Mouse (Mus musculus): ENCODE measurements around the gene Rbfox1. TPM values are rescaled to one million over a fixed set of nuclear protein-coding genes. Genes with fewer than 3 reads are reported as not detected.

Gene Rbfox1
- polyA plus RNA-seq, 1 experiment from 2014 or later = 4.7 TPM

DNA sequence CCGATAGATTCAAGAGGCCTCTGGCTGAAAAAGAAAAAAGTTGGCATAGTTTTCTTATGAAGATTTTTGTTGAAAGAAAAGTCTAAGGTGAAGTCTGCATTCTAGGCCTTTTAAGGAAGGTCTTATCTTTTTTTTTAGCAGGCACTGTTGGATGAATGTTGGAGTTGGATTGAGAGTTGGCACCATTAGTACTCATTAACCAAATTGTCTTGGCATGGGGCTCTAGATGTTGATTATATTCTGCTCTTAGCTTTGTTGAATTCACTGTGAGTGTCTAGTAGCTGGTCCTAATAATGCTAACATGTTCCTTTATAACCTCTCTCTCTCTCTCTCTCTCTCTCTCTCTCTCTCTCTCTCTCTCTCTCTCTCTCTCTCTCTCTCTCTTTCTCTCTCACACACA lies 731.4 kb downstream of the Rbfox1 start:
- H3K9ac ChIP-seq (ENCODE audit: low read length) = no peak overlapping the region
- 64% methylated on average over 1 of the region's 1 CpGs for WGBS
- H3K4me1 ChIP-seq (ENCODE audit: control insufficient read depth in 2 of 2, insufficient read depth in 2 of 2, low read length in 2 of 2) = no peaks in the 10 kb centered on the region
- H3K9me3 ChIP-seq (ENCODE audit: control insufficient read depth, low read length) = no peaks in the 10 kb centered on the region
- no peak overlapping the region for H3K27ac ChIP-seq (replicated peaks in 1 of 2; ENCODE audit: control insufficient read depth in 1 of 2, insufficient read depth in 1 of 2, low read depth in 2 of 2, low read length in 2 of 2)
- H3K4me2 ChIP-seq (ENCODE audit: low read length) = no peak overlapping the region
- ATAC-seq (ENCODE audit: insufficient number of reproducible peaks, insufficient read depth, low FRiP score, low read depth) = no peak
- H3K4me3 ChIP-seq (ENCODE audit: control insufficient read depth in 1 of 2, insufficient read depth in 1 of 2, low read depth in 1 of 2, low read length in 2 of 2) = no peak overlapping the region
- no peaks in the 10 kb centered on the region for H3K36me3 ChIP-seq (ENCODE audit: control insufficient read depth, insufficient read depth, low read length)
- no peaks in the 10 kb centered on the region for H3K27me3 ChIP-seq (ENCODE audit: control insufficient read depth, insufficient read depth, low read length)

GRCm38 (mm10) chr16:6640330-6640729 lies 755.2 kb downstream of the Rbfox1 start:
- H3K36me3 ChIP-seq (ENCODE audit: control insufficient read depth, insufficient read depth, low read length) = no peaks in the 10 kb centered on the region
- no peak overlapping the region for H3K27ac ChIP-seq (replicated peaks in 1 of 2; ENCODE audit: control insufficient read depth in 1 of 2, insufficient read depth in 1 of 2, low read depth in 2 of 2, low read length in 2 of 2)
- H3K9ac ChIP-seq (ENCODE audit: low read length) = no peak overlapping the region
- H3K4me2 ChIP-seq (ENCODE audit: low read length) = no peak overlapping the region
- ATAC-seq (ENCODE audit: insufficient number of reproducible peaks, insufficient read depth, low FRiP score, low read depth) = no peak
- H3K4me1 ChIP-seq (ENCODE audit: control insufficient read depth in 2 of 2, insufficient read depth in 2 of 2, low read length in 2 of 2) = no peaks in the 10 kb centered on the region
- 54% methylated on average over 1 of the region's 1 CpGs for WGBS
- no peaks in the 10 kb centered on the region for H3K9me3 ChIP-seq (ENCODE audit: control insufficient read depth, low read length)
- H3K4me3 ChIP-seq (ENCODE audit: control insufficient read depth in 1 of 2, insufficient read depth in 1 of 2, low read depth in 1 of 2, low read length in 2 of 2) = no peak overlapping the region
- no peaks in the 10 kb centered on the region for H3K27me3 ChIP-seq (ENCODE audit: control insufficient read depth, insufficient read depth, low read length)

- Histone ChIP-seq H3K4me1 (ENCODE audit: control insufficient read depth in 2 of 2, insufficient read depth in 2 of 2, low read length in 2 of 2) (no peaks in the 10 kb centered on the region), H3K9ac (ENCODE audit: low read length) (no peak overlapping the region), H3K4me3 (ENCODE audit: control insufficient read depth in 1 of 2, insufficient read depth in 1 of 2, low read depth in 1 of 2, low read length in 2 of 2) (no peak overlapping the region), H3K27me3 (ENCODE audit: control insufficient read depth, insufficient read depth, low read length) (no peaks in the 10 kb centered on the region), H3K36me3 (ENCODE audit: control insufficient read depth, insufficient read depth, low read length) (no peaks in the 10 kb centered on the region), H3K27ac (replicated peaks in 1 of 2; ENCODE audit: control insufficient read depth in 1 of 2, insufficient read depth in 1 of 2, low read depth in 2 of 2, low read length in 2 of 2) (no peak overlapping the region), H3K9me3 (ENCODE audit: control insufficient read depth, low read length) (no peaks in the 10 kb centered on the region), H3K4me2 (ENCODE audit: low read length) (no peak overlapping the region)
- ATAC-seq (ENCODE audit: insufficient number of reproducible peaks, insufficient read depth, low FRiP score, low read depth) = no peak
- WGBS = 78% methylated on average over 5 of the region's 5 CpGs
These were observed 761.8 kb downstream of the Rbfox1 start for GRCm38 (mm10) chr16:6646941-6647340.

GRCm38 (mm10) chr16:6648753-6649152 lies 763.6 kb downstream of the Rbfox1 start:
- Histone ChIP-seq H3K36me3 (ENCODE audit: control insufficient read depth, insufficient read depth, low read length) (no peaks in the 10 kb centered on the region), H3K9me3 (ENCODE audit: control insufficient read depth, low read length) (no peaks in the 10 kb centered on the region), H3K4me2 (ENCODE audit: low read length) (no peak overlapping the region), H3K27me3 (ENCODE audit: control insufficient read depth, insufficient read depth, low read length) (no peaks in the 10 kb centered on the region), H3K9ac (ENCODE audit: low read length) (no peak overlapping the region), H3K4me1 (ENCODE audit: control insufficient read depth in 2 of 2, insufficient read depth in 2 of 2, low read length in 2 of 2) (no peaks in the 10 kb centered on the region), H3K27ac (replicated peaks in 1 of 2; ENCODE audit: control insufficient read depth in 1 of 2, insufficient read depth in 1 of 2, low read depth in 2 of 2, low read length in 2 of 2) (no peak overlapping the region), H3K4me3 (ENCODE audit: control insufficient read depth in 1 of 2, insufficient read depth in 1 of 2, low read depth in 1 of 2, low read length in 2 of 2) (no peak overlapping the region)
- WGBS = 61% methylated on average over 1 of the region's 1 CpGs
- no peak for ATAC-seq (ENCODE audit: insufficient number of reproducible peaks, insufficient read depth, low FRiP score, low read depth)

DNA sequence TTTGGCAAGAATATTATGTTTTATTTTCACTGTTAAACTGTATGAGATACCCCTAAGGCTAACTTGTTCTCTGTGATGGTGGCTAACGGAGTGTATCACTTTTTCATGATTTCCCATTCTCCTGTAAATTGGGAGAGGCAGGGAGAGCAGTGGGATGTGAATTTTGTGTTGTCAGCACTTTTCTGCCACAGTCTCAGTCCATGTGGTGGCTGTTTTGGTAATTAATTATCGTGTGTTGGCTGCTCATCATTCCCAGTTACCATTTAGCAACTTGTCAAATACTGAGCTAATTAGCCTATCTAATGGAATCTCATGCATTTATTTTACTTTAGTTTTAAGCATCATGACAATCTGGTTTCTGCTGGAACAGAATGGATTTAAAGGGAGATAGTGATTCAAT lies 773.4 kb downstream of the Rbfox1 start:
- no peak overlapping the region for H3K4me2 ChIP-seq (ENCODE audit: low read length)
- peaks cover 6% of the 10 kb centered on the region; the same call in 1 of the 2 replicates for H3K9me3 ChIP-seq (ENCODE audit: control insufficient read depth, low read length)
- whole genome bisulfite sequencing = 71% methylated on average over 2 of the region's 2 CpGs
- no peaks in the 10 kb centered on the region for H3K4me1 ChIP-seq (ENCODE audit: control insufficient read depth in 2 of 2, insufficient read depth in 2 of 2, low read length in 2 of 2)
- H3K4me3 ChIP-seq (ENCODE audit: control insufficient read depth in 1 of 2, insufficient read depth in 1 of 2, low read depth in 1 of 2, low read length in 2 of 2) = no peak overlapping the region
- H3K27ac ChIP-seq (replicated peaks in 1 of 2; ENCODE audit: control insufficient read depth in 1 of 2, insufficient read depth in 1 of 2, low read depth in 2 of 2, low read length in 2 of 2) = no peak overlapping the region
- H3K27me3 ChIP-seq (ENCODE audit: control insufficient read depth, insufficient read depth, low read length) = no peaks in the 10 kb centered on the region
- H3K36me3 ChIP-seq (ENCODE audit: control insufficient read depth, insufficient read depth, low read length) = no peaks in the 10 kb centered on the region
- no peak for ATAC-seq (ENCODE audit: insufficient number of reproducible peaks, insufficient read depth, low FRiP score, low read depth)
- H3K9ac ChIP-seq (ENCODE audit: low read length) = no peak overlapping the region

DNA sequence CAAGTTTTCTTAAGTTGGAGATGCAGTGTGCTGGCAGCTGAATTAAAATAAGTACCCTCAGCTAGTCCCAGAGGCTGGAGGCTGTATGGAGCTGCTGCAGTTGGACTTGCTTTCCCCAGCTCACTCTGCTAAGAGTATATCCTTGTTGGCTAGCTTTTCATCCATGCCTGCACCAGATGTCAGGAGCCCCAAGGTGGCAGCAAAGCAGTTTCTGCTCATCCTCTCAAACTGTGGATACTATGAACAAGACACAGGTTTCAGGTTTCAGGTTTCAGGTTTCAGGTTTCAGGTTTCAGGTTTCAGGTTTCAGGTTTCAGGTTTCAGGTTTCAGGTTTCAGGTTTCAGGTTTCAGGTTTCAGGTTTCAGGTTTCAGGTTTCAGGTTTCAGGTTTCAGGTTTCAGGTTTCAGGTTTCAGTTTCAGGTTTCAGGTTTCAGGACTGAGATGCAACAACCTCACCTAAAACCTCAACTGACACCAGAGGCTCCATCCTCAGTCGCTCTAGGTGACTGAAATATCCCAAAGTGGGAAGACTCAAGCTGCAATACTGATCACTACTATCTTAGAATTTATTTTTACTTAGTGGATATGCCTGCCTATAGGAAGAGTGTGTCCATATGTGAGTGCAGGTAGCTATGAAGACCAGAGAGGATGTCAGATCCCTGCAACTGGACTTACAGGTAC lies 801.1 kb downstream of the Rbfox1 start:
- ATAC-seq (ENCODE audit: insufficient number of reproducible peaks, insufficient read depth, low FRiP score, low read depth) = no peak
- Histone ChIP-seq H3K4me3 (ENCODE audit: control insufficient read depth in 1 of 2, insufficient read depth in 1 of 2, low read depth in 1 of 2, low read length in 2 of 2) (no peak overlapping the region), H3K9me3 (ENCODE audit: control insufficient read depth, low read length) (no peaks in the 10 kb centered on the region), H3K36me3 (ENCODE audit: control insufficient read depth, insufficient read depth, low read length) (no peaks in the 10 kb centered on the region), H3K27me3 (ENCODE audit: control insufficient read depth, insufficient read depth, low read length) (no peaks in the 10 kb centered on the region), H3K9ac (ENCODE audit: low read length) (no peak overlapping the region), H3K4me1 (ENCODE audit: control insufficient read depth in 2 of 2, insufficient read depth in 2 of 2, low read length in 2 of 2) (no peaks in the 10 kb centered on the region), H3K27ac (replicated peaks in 1 of 2; ENCODE audit: control insufficient read depth in 1 of 2, insufficient read depth in 1 of 2, low read depth in 2 of 2, low read length in 2 of 2) (no peak overlapping the region), H3K4me2 (ENCODE audit: low read length) (no peak overlapping the region)
- 80% methylated on average over 1 of the region's 1 CpGs for WGBS

DNA sequence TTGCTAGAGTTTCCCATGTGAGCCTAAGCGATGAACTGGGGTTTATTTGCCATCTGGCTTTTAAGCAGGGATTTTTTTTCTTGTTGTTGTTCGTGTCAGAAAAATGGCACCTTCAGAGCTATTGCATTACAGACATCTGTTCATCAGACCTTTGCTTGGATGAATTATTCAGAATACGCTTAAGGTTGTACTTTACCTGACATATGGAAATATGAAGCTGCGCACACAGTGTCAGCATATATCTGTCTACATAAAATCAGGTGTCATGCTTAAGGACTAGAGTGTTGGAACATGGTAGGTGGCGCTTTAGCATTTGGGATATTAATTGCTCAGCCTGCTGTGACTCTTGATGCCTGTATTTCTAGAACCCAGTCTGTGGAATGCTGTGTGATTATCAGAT lies 819.7 kb downstream of the Rbfox1 start:
- H3K4me2 ChIP-seq (ENCODE audit: low read length) = no peak overlapping the region
- no peaks in the 10 kb centered on the region for H3K27me3 ChIP-seq (ENCODE audit: control insufficient read depth, insufficient read depth, low read length)
- no peaks in the 10 kb centered on the region for H3K9me3 ChIP-seq (ENCODE audit: control insufficient read depth, low read length)
- no peak overlapping the region for H3K9ac ChIP-seq (ENCODE audit: low read length)
- no peak overlapping the region for H3K4me3 ChIP-seq (ENCODE audit: control insufficient read depth in 1 of 2, insufficient read depth in 1 of 2, low read depth in 1 of 2, low read length in 2 of 2)
- H3K27ac ChIP-seq (replicated peaks in 1 of 2; ENCODE audit: control insufficient read depth in 1 of 2, insufficient read depth in 1 of 2, low read depth in 2 of 2, low read length in 2 of 2) = no peak overlapping the region
- no peaks in the 10 kb centered on the region for H3K36me3 ChIP-seq (ENCODE audit: control insufficient read depth, insufficient read depth, low read length)
- no peak for ATAC-seq (ENCODE audit: insufficient number of reproducible peaks, insufficient read depth, low FRiP score, low read depth)
- WGBS = 85% methylated on average over 5 of the region's 5 CpGs
- no peaks in the 10 kb centered on the region for H3K4me1 ChIP-seq (ENCODE audit: control insufficient read depth in 2 of 2, insufficient read depth in 2 of 2, low read length in 2 of 2)

- no peak overlapping the region for H3K4me2 ChIP-seq (ENCODE audit: low read length)
- no peak overlapping the region for H3K9ac ChIP-seq (ENCODE audit: low read length)
- no peak overlapping the region for H3K27ac ChIP-seq (replicated peaks in 1 of 2; ENCODE audit: control insufficient read depth in 1 of 2, insufficient read depth in 1 of 2, low read depth in 2 of 2, low read length in 2 of 2)
- H3K4me3 ChIP-seq (ENCODE audit: control insufficient read depth in 1 of 2, insufficient read depth in 1 of 2, low read depth in 1 of 2, low read length in 2 of 2) = no peak overlapping the region
- 77% methylated on average over 1 of the region's 1 CpGs for WGBS
- H3K4me1 ChIP-seq (ENCODE audit: control insufficient read depth in 2 of 2, insufficient read depth in 2 of 2, low read length in 2 of 2) = peaks cover 0 to 3% of the 10 kb centered on the region in 2 experiments; a peak in 1 of 4 replicates
- H3K36me3 ChIP-seq (ENCODE audit: control insufficient read depth, insufficient read depth, low read length) = no peaks in the 10 kb centered on the region
- no peaks in the 10 kb centered on the region for H3K27me3 ChIP-seq (ENCODE audit: control insufficient read depth, insufficient read depth, low read length)
- no peak for ATAC-seq (ENCODE audit: insufficient number of reproducible peaks, insufficient read depth, low FRiP score, low read depth)
- H3K9me3 ChIP-seq (ENCODE audit: control insufficient read depth, low read length) = no peaks in the 10 kb centered on the region
These were observed 827.2 kb downstream of the Rbfox1 start for GRCm38 (mm10) chr16:6712341-6712740.
